Mouse (Mus musculus) ES-CJ7 (cell line): ENCODE data around the gene Plscr2.

Source experiments
- DNase-seq: peaks from one replicate; pipeline ENCODE4 v3.0.0; 2011; ENCODE audit warnings: low read depth, low spot score

Plscr2 gene

DNA sequence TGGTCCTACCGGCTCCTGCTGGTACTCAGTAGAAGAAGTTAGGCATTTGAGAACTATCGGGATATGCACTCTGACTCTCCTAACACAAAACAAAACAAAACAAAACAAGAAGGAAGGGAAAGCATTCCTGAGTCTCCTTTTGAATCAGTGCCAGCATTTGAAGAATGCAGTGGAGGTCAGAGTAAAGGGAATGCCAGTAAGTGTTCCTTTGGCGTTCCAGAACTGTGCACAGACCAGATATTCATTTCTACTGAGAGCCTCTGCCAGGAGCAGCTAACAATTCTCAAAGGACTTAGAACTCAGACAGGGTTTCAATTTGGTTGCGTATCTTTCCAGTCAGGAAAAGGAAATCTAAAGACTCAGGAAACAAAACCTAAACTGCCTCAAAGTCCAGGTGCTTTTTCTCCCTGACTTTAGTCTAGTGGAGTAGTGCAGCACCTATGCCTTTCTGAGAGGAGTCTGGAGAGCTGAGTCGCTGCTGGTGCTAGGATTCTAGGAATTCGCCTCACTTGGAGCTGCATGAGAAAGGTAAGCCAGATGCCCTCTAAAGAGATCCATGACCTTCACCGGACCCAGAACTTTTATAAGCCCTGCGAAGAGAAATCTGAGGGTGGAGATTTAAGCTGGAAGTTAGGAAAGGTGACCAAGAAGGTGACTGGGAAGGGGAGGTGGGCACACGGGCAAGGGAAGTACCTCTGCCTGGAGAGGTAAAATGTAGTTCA lies at the start of gene Plscr2:
Plscr2 (plus strand) TSS at position 117 of the 722 bp plus-strand sequence.
- peak; percentile 30 for DNase-seq

DNA sequence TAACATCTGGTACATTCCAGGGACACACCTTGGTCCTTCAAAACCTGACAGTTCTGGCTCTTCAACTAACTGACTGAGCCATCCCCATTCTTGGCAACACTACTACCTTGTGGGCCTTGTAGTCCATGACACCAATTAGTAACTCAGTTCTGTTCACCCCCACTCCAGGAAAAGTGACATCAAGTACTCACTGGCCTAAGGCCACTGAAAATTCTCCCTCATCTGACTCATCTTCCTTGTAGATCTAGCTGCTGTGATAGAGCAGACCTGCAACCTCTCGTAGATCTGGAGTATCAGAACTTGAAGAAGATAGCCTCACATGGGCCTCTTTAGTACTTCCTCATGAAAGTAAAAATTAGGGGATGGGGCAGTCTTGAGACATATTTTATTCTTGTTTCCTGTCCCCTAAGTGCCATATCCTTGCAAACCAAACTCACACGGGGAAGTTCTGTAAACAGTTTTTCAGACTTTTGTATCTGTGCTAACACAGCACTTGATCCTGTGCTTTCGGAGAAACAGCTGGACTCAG lies 49.2 kb upstream of the Plscr2 start:
- DNase-seq: no peak

DNA sequence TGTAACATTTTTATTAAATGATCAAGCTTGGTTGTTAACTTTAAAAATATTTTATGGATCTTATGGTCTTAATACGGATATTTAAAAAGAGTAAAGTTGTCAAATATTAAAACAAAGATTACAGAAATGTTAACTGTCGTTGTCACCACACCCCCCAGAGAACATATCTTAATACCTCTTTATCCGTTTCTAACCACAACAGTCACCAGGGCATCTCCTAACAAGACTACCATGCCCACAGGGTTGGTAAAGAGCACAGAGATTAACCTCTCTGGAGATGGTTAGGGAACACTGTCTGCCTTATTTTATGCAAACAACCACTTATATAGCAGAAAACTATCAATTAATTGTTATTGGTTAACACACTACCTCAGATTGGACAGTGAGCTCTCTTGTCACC lies 48.6 kb upstream of the Plscr2 start:
- DNase-seq: no peak

DNA sequence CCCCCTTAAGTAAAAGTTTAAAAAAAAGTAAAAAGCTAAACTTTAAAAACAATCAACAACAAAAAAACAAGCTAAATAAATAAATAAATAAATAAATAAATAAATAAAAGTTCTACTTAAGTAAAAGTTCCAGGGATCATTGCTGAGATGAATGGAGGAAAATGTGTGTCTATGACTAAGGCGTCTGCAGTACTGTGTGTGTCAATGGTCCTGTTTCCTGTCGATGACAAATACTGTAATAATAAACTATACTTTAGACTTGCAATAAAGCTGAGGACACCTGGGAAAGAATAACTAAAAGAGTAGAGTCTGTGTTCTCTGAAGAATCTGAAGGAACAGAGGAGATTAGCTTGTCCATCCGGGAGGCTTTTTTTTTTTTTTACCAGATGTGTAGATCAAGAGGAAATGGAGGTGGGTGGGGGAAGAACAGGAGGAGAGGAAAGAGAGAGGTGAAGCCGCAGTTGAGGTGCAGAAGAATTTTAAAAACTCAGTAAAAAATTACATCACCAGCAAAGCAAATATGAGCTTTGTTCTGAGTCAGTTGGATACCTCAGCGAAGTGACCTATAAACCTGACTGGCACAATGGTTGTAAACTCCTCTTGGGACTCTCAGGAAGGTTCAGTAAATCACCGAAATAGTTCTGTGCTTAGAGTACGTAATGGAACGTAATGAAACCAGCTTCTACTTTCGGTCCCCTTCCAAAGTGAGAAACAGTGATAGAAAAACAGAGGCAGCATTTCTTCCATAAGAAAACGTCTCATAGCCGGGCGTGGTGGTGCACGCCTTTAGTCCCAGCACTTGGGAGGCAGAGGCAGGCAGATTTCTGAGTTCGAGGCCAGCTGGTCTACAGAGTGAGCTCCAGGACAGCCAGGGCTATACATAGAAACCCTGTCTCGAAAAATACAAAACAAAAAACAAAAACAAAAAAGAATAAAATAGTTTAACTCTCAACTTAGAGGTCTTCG lies 46.3 kb upstream of the Plscr2 start:
- DNase-seq: no peak

DNA sequence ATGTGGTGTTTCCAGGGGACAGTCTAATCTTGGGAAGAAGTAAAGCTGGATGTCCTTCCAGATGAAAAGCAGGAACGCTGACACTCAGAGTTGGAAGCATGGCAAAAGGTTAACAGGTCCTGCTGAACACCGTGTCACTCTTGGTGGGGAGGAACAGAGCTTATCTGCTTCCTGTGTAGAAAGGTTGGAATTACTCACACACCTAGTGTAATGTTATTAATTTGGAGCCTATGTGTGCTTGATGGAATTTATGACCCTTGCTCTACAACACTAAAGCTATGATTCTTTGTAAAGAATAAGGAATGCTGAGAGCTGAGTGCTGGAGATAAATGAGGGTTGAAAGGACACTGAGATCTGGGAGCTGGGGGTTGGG lies 45.6 kb upstream of the Plscr2 start:
- DNase-seq: no peak

DNA sequence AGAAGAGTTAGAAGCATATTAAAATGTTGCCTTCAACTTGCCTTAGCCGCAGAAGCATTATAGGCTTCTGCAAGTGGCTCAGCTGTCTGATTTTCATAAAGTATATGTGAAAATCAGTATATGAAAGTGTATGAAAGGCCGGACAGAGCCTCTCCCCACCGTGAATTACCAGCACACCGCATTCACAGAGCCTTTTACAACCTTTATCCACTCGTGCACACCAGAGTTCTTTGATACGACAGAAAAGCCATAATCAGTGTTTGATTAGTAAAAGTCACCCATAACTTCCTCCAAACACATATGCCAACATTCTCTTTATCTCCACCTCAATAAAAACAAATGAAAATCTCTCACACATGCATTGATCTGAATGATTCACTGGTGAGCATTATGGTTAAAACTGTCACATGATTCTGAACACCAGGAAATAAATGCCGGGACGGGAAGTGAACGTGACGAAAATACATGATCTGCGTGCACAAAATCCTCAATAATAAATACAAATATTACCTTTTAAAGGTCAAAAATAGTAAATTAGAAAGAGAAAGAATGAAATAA lies 40.4 kb upstream of the Plscr2 start:
- no peak for DNase-seq

DNA sequence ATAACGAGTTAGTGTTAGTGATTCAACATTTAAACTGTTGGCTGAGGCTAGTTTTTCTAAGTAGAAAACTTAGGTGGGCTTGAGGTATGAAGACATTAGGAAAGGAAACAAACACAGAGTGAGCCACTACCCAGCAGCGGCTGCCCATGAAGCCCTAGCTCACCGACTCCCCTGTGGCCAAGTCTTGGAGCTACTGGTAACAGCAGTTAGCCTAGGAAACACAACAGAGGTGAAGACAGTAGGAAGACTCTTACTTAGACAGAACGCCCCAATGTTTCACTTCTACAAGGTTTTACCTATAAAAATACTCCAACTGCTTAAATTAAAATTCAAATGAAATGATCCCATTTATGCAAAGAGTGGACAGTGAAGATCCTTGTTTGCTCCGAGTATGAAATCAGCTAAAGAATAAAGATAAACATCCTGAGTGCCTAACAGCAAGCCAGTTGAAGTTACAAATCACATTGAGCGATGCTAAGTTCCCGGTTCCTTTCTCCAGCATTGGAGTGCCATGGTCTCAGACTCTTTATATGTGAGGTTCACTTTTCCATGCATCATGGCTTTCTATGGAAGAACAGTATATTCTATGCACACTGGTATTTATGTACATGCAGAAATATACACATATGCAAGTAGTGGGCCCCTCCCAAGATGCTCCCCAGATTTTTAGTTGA lies 26.5 kb upstream of the Plscr2 start:
- DNase-seq: peak; percentile 13

DNA sequence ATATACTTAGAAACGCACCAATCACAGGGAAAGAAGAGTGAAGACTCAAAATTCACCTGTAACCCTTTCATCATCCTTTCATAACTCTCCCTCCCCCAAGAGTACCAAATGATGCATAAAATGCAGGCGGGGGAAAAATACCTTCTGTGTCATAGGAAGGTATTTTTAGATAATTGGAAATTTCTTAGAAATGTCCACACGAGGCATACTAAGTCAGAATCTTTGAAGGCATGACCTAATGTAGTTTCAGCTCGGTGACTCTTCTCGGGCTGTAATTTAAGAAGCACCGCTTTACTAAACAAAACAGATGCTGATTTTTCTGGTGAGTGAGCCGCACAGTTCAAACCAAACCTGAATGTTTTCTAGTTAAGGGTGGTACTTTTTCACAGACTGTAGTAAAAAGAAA lies 26.0 kb upstream of the Plscr2 start, which contains the start of gene Plscr1:
Plscr1 (plus strand) TSS at position 304 of the 406 bp plus-strand sequence.
- DNase-seq: peak; percentile 28

DNA sequence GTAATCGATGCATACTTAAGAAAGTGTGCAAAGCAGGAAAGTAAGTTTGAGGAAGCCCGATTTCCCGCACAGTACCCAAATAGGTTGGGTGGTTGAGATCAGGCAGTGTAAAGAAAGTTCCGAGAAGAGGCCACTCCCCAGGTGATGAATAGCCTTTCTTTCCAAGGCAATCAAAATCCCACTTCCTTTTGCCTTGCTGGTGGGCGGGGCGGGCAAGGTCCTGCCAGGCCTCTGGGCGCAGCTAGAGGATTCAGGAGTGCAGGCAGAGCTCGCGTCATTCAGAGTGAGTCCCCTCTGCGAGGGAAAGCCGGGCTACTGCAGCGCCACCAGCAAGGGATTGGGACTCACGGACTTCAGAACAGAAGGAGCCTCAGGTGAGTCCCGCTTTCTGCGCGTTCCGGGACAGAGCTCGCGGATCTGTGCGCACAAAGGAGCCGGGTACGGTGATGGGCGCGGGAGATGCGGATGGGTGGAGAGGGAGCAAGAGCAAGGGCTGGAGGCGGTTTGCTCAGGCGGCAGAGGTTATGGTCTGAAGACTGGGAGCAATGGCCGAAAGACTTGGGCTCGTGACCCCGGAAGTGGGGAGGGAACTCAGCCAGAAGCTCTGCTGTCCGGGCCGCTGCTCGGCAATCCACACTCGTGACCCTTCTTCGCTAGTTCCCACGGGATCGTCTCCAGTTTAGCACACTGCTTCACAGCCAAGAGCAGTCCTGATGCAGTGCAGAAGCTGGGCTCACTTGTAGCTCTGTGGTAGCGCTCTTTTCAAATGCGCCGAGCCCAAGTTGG lies 25.2 kb upstream of the Plscr2 start:
- DNase-seq: peak; percentile 93

DNA sequence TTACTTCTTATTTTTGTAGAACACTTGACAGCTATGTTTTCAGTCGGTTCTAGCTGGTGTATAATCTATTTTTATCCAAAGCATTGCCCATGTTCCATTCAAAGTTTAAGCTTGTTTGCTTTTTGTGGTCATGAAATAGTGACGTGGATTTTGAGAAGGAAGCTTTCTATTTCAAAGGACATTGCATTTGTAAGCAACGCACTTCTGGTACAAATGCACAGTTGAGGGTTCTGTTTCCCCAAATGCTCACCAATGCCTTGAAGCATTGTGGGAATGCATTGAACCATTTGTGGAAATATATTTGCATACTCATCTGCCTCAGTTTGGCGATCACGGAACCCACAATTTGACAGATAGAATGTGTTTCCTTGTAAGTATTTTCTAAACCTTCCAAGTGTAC lies 22.7 kb upstream of the Plscr2 start:
- DNase-seq: no peak

DNA sequence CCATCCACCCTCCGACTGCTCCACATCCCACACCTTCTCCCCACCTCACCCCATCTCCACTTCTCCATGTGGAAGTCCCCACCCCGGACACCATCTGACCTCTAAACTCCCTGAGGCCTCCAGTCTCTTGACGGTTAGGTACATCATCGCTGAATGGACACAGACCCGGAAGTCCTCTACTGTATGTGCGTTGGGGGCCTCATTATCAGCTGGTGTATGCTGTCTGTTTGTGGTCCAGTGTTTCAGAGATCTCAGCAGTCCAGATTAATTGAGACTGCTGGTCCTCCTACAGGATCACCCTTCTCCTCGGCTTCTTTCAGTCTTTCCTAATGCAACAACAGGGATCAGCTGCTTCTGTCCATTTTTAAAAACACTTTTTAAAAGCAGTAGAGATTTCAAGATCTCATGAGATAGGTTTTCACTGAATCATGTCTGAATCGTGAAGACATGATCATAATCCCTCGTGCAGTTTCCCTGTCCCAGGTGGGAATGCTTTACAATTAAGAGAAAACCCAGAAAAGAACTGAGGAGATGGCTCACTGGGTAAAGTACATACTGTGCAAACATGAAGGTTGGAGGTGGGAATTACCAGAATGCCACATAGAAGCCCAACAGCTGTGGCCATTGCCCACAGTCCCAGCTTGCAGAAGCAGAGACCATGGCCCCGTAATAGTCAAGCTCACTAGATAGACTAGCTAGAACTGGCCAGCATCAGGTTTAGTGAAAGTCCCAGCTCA lies 21.6 kb upstream of the Plscr2 start:
- DNase-seq: no peak

DNA sequence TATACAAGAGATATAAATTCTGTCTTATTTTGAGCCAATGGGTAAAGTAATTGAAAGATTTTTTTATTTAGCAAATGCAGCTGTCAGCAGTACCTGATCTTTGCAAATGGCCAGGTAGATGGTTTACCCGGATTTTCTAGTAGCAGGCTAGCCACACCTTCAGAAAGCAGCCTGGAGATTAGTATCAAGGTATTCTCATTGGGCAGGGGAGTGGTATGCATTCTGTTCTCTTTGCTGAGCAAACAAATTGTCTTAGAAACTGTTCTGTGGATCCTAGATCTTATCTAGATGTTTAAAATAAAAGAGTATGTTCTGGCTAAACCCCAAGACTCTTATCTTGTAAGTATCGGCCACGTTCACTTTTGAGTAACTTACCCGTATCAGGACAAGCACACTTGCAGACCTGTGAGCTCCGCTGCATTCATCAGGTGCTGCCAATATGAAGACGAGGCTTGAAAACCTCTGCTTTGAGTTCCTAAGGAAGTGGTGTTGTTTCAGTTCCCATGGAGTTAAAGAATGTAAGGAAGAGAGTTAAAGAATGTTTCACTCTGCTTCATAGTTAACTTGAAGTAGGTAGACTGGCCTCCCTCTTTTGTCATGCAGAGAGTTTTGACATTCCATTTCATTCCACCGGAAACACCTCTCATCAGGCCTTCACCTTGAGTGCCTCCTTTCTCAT lies 14.8 kb upstream of the Plscr2 start:
- DNase-seq: peak; percentile 95

DNA sequence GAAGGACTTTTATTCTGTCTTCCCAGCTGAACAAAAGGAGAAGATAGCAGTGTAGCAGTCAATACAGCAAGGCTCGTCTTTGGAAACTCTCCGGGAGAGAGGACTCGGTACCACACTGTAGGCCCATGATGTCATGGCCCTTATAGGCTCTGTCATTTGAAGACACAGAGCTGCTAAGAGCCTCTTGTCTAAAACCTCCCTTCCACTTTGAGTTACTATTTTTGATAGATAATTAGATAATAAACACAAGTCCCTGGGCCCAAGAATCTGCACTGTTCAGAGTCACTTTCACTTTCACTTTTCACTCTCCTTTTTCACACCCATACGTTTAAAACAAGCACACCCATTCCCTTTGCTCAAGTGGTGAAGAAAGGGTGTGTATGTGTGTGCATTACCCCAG lies 9.7 kb upstream of the Plscr2 start:
- DNase-seq: no peak

DNA sequence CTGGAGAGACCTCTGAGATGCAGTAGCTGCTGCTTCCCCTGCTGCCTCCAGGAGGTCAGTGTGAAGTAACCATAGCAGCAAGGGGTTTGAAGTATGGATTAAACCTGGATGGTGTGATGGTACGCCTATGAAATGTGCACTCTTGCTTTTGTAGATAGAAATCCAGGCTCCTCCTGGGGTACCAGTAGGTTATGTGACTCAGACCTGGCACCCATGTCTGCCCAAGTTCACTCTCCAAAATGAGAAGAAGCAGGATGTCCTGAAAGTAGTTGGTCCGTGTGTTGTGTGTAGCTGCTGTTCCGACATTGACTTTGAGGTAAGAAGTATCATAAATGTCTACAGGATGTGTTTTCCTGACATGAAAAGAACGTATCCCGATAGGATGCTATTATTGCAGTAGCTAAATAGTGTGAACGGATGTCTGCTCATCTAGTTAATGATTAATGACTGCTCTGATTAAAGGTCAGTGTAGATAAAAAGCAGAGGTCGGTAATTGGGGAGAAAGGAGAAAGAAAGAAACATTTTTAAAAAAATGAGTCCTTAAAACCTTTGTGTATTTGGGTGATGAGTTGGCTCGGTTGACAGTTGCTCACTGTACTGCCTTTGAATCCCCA lies 8.7 kb upstream of the Plscr2 start:
- no peak for DNase-seq

DNA sequence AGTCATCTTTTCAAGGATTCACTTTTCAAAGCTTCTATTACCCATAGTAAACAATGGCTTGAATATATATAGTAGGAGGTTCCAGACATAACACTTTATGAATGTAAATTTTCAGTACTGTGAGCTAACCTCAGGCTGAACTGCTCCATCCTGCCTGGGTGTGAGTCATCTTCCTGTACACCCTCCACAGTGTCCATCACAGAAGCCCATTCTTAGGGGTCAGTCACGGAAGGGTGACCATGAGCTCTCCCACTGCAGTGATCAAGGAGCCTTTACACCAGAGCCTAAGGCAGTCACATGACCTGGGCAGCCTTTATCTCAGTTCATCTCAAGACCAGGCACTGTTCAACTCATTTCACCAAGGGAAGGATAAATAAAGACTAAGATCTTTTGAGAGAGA lies 7.7 kb upstream of the Plscr2 start:
- no peak for DNase-seq

DNA sequence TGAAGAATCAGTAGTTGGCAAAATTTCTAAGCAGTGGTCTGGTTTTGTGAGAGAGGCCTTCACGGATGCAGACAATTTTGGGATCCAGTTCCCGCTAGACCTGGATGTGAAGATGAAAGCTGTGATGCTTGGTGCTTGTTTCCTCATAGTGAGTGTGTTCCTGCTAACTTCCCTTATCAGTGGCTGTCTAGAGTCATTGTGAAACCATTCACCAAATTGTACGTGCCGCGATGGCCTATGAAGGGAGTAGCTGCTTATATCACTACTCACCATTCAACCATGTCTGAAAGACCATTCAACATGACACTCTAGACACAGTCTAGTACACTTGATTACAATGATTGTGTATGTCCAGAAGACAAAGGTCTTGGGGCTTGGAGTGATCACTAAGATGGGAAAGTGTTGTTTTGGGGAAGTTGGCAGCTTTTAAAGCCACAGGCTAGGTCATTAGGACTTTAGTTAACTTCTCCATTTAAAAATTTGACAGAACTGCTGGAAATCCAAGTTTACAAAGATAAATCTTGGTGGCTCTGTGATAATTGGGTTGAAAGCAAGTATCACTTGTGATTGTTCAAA lies 5.5 kb upstream of the Plscr2 start:
- DNase-seq: no peak

DNA sequence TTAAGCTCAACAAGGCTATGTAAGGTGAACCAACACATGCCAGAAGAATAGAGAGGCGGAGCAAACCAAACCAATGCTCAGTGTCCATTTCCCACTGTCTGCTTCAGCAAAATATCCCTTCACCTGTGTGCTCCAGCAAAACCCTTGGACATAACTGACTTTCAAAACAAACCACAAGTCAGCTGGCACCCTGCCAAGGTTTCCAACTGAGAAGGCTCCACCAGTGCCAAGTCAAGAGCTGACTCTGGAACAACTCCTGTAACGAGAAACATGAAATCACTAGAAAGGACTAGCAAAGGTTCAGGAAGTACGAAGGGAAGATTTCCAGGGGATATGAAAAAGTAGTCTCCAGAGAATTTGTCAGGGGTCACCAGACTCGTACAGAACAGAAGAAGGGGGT lies 4.5 kb upstream of the Plscr2 start:
- peak; percentile 23 for DNase-seq

DNA sequence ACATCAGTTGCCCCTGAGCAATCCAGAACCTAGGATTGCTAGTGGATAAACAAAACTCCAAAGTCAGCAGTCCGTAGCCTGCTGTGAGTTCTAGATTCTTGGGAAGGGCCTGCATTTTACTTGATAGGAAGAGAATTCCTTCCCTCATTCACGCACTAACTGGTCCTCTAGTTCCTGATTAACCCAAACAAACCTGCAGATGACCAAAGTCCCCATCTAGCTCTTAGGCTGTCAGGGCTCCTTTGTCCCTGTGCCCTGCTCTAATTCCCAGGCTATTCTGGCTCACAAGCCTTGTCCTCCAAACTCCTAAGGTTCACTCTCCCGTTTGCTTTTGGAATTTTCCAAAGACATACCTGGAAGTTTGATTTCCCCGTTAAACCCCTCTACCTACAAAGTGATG lies 2.8 kb upstream of the Plscr2 start:
- no peak for DNase-seq

DNA sequence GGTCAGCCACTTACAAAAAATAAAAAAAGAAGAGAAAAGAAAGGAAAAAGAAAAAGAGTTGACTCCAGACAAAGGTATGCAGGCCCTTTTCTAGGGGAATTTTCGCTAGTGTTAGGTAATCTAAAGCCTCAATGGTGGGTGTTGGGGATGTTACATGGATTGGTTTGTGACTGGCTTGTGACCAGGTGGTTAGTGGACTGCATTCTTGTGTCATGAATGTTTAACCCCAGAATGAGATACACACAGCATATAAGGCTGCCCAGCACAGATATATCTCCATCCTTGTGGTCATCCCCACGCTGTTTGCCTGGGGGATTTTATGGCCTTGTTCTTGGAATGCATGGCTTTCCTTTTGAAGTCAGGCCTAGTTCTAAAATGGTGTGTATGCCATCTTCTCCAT lies 2.1 kb upstream of the Plscr2 start:
- no peak for DNase-seq
